Mouse (Mus musculus): ENCODE data around the gene Vwce.

- TF ChIP-seq GATA1 (IDR thresholded peaks at IDR 0.05; ENCODE audit: low read length) (no peak), TAL1 (IDR thresholded peaks at IDR 0.05; ENCODE audit: low read length) (no peak)
These were observed 80.2 kb downstream of the Vwce start for GRCm38 (mm10) chr19:10714168-10714567.
